Mouse (Mus musculus) forebrain, embryonic 10.5 days (tissue): ENCODE data around the gene Sidt1. TPM values are rescaled to one million over a fixed set of nuclear protein-coding genes. Genes with fewer than 3 reads are reported as not detected.

Experiments used
- DNase-seq: peaks from one replicate; pipeline ENCODE4 v3.0.0-alpha.2; 2017; ENCODE audit warnings: low spot score; ENCODE audit errors: extremely low spot score
- H3K27ac ChIP-seq: fragments of 300-500 bp; sonication (generic); 2 replicates; pipeline ENCODE4 v1.5.1; 2016; ENCODE audit warnings: mild to moderate bottlenecking
- H3K27me3 ChIP-seq: fragments of 300-500 bp; sonication (generic); 2 replicates; pipeline ENCODE4 v1.6.1; 2016; ENCODE audit warnings: mild to moderate bottlenecking; ENCODE audit not compliant: poor library complexity, severe bottlenecking
- H3K36me3 ChIP-seq: fragments of 300-500 bp; sonication (generic); replicated peaks from 2 replicates; pipeline ENCODE4 v1.6.1; 2016; ENCODE audit warnings: mild to moderate bottlenecking, moderate library complexity
- H3K4me1 ChIP-seq: fragments of 300-500 bp; sonication (generic); 2 replicates; pipeline ENCODE4 v1.6.1; 2016
- H3K4me3 ChIP-seq: fragments of 300-500 bp; sonication (generic); 2 replicates; pipeline ENCODE4 v1.5.1; 2016; ENCODE audit warnings: mild to moderate bottlenecking, moderate library complexity
- H3K9me3 ChIP-seq: fragments of 300-500 bp; sonication (generic); 2 replicates; pipeline ENCODE4 v1.6.1; 2016; ENCODE audit warnings: mild to moderate bottlenecking, moderate library complexity
- WGBS: fragments of 180-500 bp; shearing (Covaris S2); methylation state at CpG from one replicate; pipeline ENCODE4 v1.1.7; 2016; 5-methylcytosine and 5-hydroxymethylcytosine counted together
- polyA plus RNA-seq: library from polyadenylated mRNA; unstranded; fragments of >200 nt; fragmentation: Nextera tagmentation; extraction: Ambion mirVana; gene quantifications from 2 replicates; pipeline ENCODE4 v1.2.1, GENCODE M21; 2016

Sidt1 gene
- polyA plus RNA-seq, 1 experiment from 2014 or later: 0.15 TPM

GRCm38 (mm10) chr16:44264916-44265315 is 68.1 kb downstream of the Sidt1 start:
- H3K4me1 ChIP-seq: no peaks in the 10 kb centered on the region
- WGBS: 74% methylated on average over 2 of the region's 2 CpGs
- no peak overlapping the region for H3K27ac ChIP-seq
- no peak for DNase-seq
- H3K9me3 ChIP-seq: no peaks in the 10 kb centered on the region
- no peak overlapping the region for H3K4me3 ChIP-seq
- no peaks in the 10 kb centered on the region for H3K36me3 ChIP-seq
- H3K27me3 ChIP-seq: no peaks in the 10 kb centered on the region

- Histone ChIP-seq H3K9me3 (no peaks in the 10 kb centered on the region), H3K27ac (no peak overlapping the region), H3K4me3 (no peak overlapping the region), H3K27me3 (no peaks in the 10 kb centered on the region), H3K36me3 (no peaks in the 10 kb centered on the region), H3K4me1 (no peaks in the 10 kb centered on the region)
- no peak for DNase-seq
- WGBS: 87% methylated on average over 3 of the region's 3 CpGs
These were observed 75.5 kb downstream of the Sidt1 start for GRCm38 (mm10) chr16:44257476-44257875.

- Histone ChIP-seq H3K27me3 (no peaks in the 10 kb centered on the region), H3K36me3 (no peaks in the 10 kb centered on the region), H3K27ac (no peak overlapping the region), H3K4me3 (no peak overlapping the region), H3K9me3 (no peaks in the 10 kb centered on the region), H3K4me1 (no peaks in the 10 kb centered on the region)
- no peak for DNase-seq
- 88% methylated on average over 7 of the region's 7 CpGs for WGBS
These were observed 78.3 kb downstream of the Sidt1 start for GRCm38 (mm10) chr16:44254698-44255097.

DNA sequence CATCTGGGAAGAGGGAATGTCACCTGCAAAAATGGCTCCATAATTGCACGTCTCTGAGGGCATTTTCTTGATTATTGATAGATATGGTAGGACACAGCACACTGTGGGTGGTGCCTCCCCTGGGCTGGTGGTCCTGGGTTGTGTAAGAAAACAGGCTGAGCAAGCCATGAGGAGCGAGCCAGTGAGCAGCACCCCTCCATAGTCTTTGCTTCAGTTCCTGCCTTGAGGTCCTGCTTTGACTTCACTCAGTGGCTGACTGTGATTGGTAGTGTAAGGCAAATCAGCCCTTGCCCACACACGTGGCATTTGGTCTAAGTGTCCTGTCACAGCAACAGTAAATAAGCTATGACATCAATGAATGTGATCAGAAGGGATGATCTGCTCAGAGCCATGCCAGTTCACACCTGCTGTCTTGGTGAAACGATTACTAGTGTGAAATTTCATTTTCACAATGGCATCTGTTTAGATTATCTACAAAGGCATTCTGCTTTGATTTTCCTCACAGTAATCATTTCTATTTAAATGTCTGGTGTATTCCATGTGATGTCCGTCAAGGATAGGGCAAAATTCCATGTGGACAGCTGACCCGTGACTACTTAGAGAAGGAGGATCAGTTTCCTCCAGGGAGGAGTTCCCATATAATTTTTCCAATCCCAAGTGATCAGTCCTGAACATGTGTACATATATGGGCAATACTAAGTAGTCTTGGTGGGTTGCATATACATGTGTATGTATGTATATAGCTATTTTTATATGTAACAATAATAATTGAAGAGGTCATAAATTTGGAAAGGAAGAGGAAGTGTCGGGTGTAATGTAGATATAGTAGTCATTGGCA is 79.0 kb downstream of the Sidt1 start:
- 81% methylated on average over 7 of the region's 7 CpGs for WGBS
- H3K27me3 ChIP-seq: no peaks in the 10 kb centered on the region
- no peaks in the 10 kb centered on the region for H3K4me1 ChIP-seq
- H3K4me3 ChIP-seq: no peak overlapping the region
- no peaks in the 10 kb centered on the region for H3K9me3 ChIP-seq
- H3K36me3 ChIP-seq: no peaks in the 10 kb centered on the region
- no peak overlapping the region for H3K27ac ChIP-seq
- DNase-seq: no peak

GRCm38 (mm10) chr16:44252735-44253134 is 80.3 kb downstream of the Sidt1 start:
- Histone ChIP-seq H3K27ac (no peak overlapping the region), H3K36me3 (no peaks in the 10 kb centered on the region), H3K9me3 (no peaks in the 10 kb centered on the region), H3K4me1 (no peaks in the 10 kb centered on the region), H3K4me3 (no peak overlapping the region), H3K27me3 (no peaks in the 10 kb centered on the region)
- DNase-seq: no peak
- WGBS: 91% methylated on average over 3 of the region's 3 CpGs

DNA sequence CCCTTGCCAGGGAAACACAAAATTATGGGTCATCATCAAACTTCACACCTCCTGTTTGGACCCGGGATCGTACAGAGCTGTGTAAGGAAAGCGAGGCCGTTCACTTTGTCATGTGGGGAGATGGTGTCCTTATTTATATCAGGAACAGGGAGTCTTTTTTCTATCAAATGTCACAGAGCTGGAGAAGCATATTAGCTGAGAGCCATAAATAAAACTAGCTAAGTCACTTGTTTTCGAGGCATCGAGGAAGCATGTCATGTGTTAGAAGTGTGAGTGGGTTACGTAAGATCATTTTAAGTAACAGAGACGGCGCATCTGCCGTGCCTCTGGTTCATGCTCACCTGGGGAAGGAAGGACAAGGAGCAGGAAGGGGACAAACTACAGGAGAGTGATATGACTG is 83.0 kb downstream of the Sidt1 start:
- no peaks in the 10 kb centered on the region for H3K36me3 ChIP-seq
- no peaks in the 10 kb centered on the region for H3K9me3 ChIP-seq
- WGBS: 95% methylated on average over 10 of the region's 10 CpGs
- H3K4me3 ChIP-seq: no peak overlapping the region
- H3K27me3 ChIP-seq: no peaks in the 10 kb centered on the region
- H3K27ac ChIP-seq: no peak overlapping the region
- DNase-seq: no peak
- H3K4me1 ChIP-seq: no peaks in the 10 kb centered on the region

GRCm38 (mm10) chr16:44243323-44243722 is 89.7 kb downstream of the Sidt1 start:
- Histone ChIP-seq H3K36me3 (no peaks in the 10 kb centered on the region), H3K9me3 (no peaks in the 10 kb centered on the region), H3K4me1 (no peaks in the 10 kb centered on the region), H3K27ac (no peak overlapping the region), H3K4me3 (no peak overlapping the region), H3K27me3 (no peaks in the 10 kb centered on the region; the same call in 1 of the 2 replicates)
- DNase-seq: no peak
- 80% methylated on average over 7 of the region's 7 CpGs for WGBS

DNA sequence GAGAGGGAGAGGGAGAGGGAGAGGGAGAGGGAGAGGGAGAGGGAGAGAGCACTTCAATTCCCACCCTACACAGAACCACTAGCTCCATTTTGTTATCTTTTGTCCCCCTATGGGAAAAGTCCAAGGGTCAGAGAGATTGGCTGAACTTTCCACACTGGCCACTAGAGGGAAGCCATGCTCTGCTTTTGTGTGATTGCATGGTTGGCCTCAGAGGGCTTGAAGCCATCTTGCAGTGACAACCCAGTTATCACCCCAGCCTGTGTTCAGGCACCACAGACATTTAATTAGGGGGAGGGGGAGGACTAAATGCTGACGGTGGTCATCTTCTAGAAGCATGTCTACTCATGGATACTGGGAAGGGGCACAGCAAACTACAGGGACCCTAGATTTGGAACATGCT is 90.4 kb downstream of the Sidt1 start:
- Histone ChIP-seq H3K4me1 (no peaks in the 10 kb centered on the region), H3K36me3 (no peaks in the 10 kb centered on the region), H3K4me3 (no peak overlapping the region), H3K27me3 (no peaks in the 10 kb centered on the region; the same call in 1 of the 2 replicates), H3K27ac (no peak overlapping the region), H3K9me3 (no peaks in the 10 kb centered on the region)
- WGBS: 5% methylated on average over 1 of the region's 1 CpGs
- DNase-seq: peak; percentile 74

GRCm38 (mm10) chr16:44240406-44240805 is 92.6 kb downstream of the Sidt1 start:
- Histone ChIP-seq H3K4me1 (no peaks in the 10 kb centered on the region), H3K36me3 (no peaks in the 10 kb centered on the region), H3K27ac (no peak overlapping the region), H3K27me3 (no peaks in the 10 kb centered on the region; the same call in 1 of the 2 replicates), H3K9me3 (no peaks in the 10 kb centered on the region), H3K4me3 (no peak overlapping the region)
- WGBS: 79% methylated on average over 8 of the region's 8 CpGs
- DNase-seq: no peak

- Histone ChIP-seq H3K9me3 (no peaks in the 10 kb centered on the region), H3K4me1 (no peaks in the 10 kb centered on the region), H3K27ac (no peak overlapping the region), H3K36me3 (no peaks in the 10 kb centered on the region), H3K4me3 (no peak overlapping the region), H3K27me3 (no peaks in the 10 kb centered on the region; the same call in 1 of the 2 replicates)
- 72% methylated on average over 10 of the region's 10 CpGs for WGBS
- DNase-seq: no peak
These were observed 94.1 kb downstream of the Sidt1 start for GRCm38 (mm10) chr16:44238835-44239263.

DNA sequence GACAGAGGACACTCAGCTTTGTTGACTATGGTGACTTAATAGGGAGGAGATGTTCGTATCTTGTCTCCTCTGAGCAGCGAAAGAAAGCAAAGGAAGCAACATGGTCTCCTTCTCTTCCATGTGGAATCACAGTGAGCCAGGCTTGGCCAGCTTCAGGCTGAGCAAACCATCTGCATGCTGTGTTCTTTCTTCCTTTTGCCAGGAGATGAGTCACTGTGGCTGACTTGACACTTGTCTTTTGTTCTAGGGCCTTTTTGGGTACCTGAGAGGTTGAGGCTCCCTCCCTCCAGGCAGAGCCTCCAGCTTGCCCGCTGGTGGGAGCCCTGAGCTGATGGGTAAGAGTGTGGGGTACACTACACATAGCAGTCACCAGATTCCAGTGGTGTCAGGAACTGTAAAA is 95.2 kb downstream of the Sidt1 start:
- no peaks in the 10 kb centered on the region for H3K4me1 ChIP-seq
- H3K4me3 ChIP-seq: no peak overlapping the region
- no peak for DNase-seq
- WGBS: 70% methylated on average over 3 of the region's 3 CpGs
- no peaks in the 10 kb centered on the region for H3K9me3 ChIP-seq
- H3K27ac ChIP-seq: no peak overlapping the region
- H3K36me3 ChIP-seq: no peaks in the 10 kb centered on the region
- no peaks in the 10 kb centered on the region; the same call in 1 of the 2 replicates for H3K27me3 ChIP-seq

- no peaks in the 10 kb centered on the region for H3K36me3 ChIP-seq
- H3K27ac ChIP-seq: no peak overlapping the region
- H3K4me3 ChIP-seq: no peak overlapping the region
- 90% methylated on average over 7 of the region's 7 CpGs for WGBS
- H3K27me3 ChIP-seq: no peaks in the 10 kb centered on the region
- no peaks in the 10 kb centered on the region for H3K4me1 ChIP-seq
- H3K9me3 ChIP-seq: no peaks in the 10 kb centered on the region
- DNase-seq: no peak
These were observed 100.0 kb downstream of the Sidt1 start for GRCm38 (mm10) chr16:44233019-44233418.

GRCm38 (mm10) chr16:44226706-44227291 is 106.2 kb downstream of the Sidt1 start:
- H3K27me3 ChIP-seq: no peaks in the 10 kb centered on the region
- no peak for DNase-seq
- H3K4me1 ChIP-seq: no peaks in the 10 kb centered on the region
- WGBS: 91% methylated on average over 13 of the region's 13 CpGs
- no peaks in the 10 kb centered on the region for H3K9me3 ChIP-seq
- no peak overlapping the region for H3K4me3 ChIP-seq
- no peak overlapping the region for H3K27ac ChIP-seq
- H3K36me3 ChIP-seq: 0 out of 2 replicates have a peak, but pooled peaks cover 2% of the 10 kb centered on the region
